Comparison of ENCODE assay signal across 15 mouse cellular contexts in the genomic region with DNA sequence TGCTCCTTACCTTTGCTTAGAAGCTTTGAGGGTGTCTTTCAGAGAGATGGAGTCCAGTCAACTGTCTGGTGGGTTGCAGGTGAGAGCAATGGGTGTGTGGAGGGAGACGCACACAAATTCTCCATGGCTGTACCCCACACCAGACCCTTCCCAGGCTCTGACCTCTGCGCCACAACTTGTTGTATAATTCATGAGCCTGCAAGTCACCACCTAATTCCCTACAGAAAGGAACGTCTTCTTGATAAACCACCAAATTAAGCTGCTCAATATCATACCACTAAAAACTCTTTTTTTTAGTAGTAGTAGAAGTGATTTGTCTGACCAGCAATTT.
A peak's percentile ranks its signal among the peaks of the same experiment; 100 is the strongest.
DNase-seq lines count a peak whose midpoint lies in the region; ATAC-seq lines count a peak whose summit lies in the region.
"Had no signal": no experiment of that assay in that cellular context is flagged by ENCODE, and none has a peak within 500 bp of the region (broad histone marks: within the 10 kb centered on the region; RNA-seq: fewer than 3 reads in every experiment).

No protein-coding gene starts in this region.

- no peak overlapping the region for H3K4me3 ChIP-seq in embryonic facial prominence, embryonic 13.5 days
- H3K4me3 ChIP-seq in forebrain, embryonic 15.5 days: no peak overlapping the region
- no peak overlapping the region for H3K4me3 ChIP-seq in hindbrain, embryonic 16.5 days (ENCODE audit: low read length)
- H3K4me3 ChIP-seq in neural tube, embryonic 13.5 days: no peak overlapping the region
- H3K4me3 ChIP-seq: limb, embryonic 13.5 days had no signal

- H3K36me3 ChIP-seq in embryonic facial prominence, embryonic 13.5 days: no peaks in the 10 kb centered on the region
- no peaks in the 10 kb centered on the region for H3K36me3 ChIP-seq in forebrain, embryonic 15.5 days
- no peaks in the 10 kb centered on the region for H3K36me3 ChIP-seq in hindbrain, embryonic 16.5 days (ENCODE audit: control insufficient read depth, insufficient read depth, low read length)
- no peaks in the 10 kb centered on the region for H3K36me3 ChIP-seq in neural tube, embryonic 13.5 days
- H3K36me3 ChIP-seq: G1E; limb, embryonic 13.5 days had no signal

- H3K9ac ChIP-seq in embryonic facial prominence, embryonic 13.5 days: no peak overlapping the region
- no peak overlapping the region for H3K9ac ChIP-seq in forebrain, embryonic 15.5 days (replicated peaks)
- H3K9ac ChIP-seq in hindbrain, embryonic 16.5 days (ENCODE audit: low read depth, low read length): no peak overlapping the region
- no peak overlapping the region for H3K9ac ChIP-seq in neural tube, embryonic 13.5 days
- H3K9ac ChIP-seq: limb, embryonic 13.5 days had no signal

- ATAC-seq in embryonic facial prominence, embryonic 13.5 days (ENCODE audit: insufficient number of reproducible peaks, insufficient read depth, low FRiP score, low TSS enrichment, low read depth): no peak
- peak; percentile 39 for ATAC-seq in forebrain, embryonic 15.5 days (replicated peaks)
- no peak for ATAC-seq in hindbrain, embryonic 16.5 days
- 0 out of 2 replicates have a peak, but pooled peaks have one; percentile 12 for ATAC-seq in neural tube, embryonic 13.5 days (ENCODE audit: low read depth)
- ATAC-seq: intestine, postnatal 0 days had no signal

- no peak for DNase-seq in gastrocnemius, postnatal 10 days
- no peak for DNase-seq in cerebellum, adult 11 months
- DNase-seq in right cerebral cortex, postnatal 4 days: no peak
- DNase-seq: cerebellum, adult 2 months; lung, postnatal 4 days; right cerebral cortex, postnatal 25 days; thymus, adult 18-20 months had no signal

- H3K27me3 ChIP-seq in embryonic facial prominence, embryonic 13.5 days: no peaks in the 10 kb centered on the region; the same call in 1 of the 2 replicates
- H3K27me3 ChIP-seq in forebrain, embryonic 15.5 days: no peaks in the 10 kb centered on the region
- no peaks in the 10 kb centered on the region for H3K27me3 ChIP-seq in hindbrain, embryonic 16.5 days (replicated peaks; ENCODE audit: control insufficient read depth, insufficient read depth, low read length)
- H3K27me3 ChIP-seq in neural tube, embryonic 13.5 days: no peaks in the 10 kb centered on the region
- H3K27me3 ChIP-seq: limb, embryonic 13.5 days had no signal

- H3K9me3 ChIP-seq in embryonic facial prominence, embryonic 13.5 days: no peaks in the 10 kb centered on the region
- H3K9me3 ChIP-seq in forebrain, embryonic 15.5 days: no peaks in the 10 kb centered on the region
- no peaks in the 10 kb centered on the region for H3K9me3 ChIP-seq in hindbrain, embryonic 16.5 days (ENCODE audit: control insufficient read depth, low read length)
- H3K9me3 ChIP-seq in neural tube, embryonic 13.5 days: no peaks in the 10 kb centered on the region
- H3K9me3 ChIP-seq: limb, embryonic 13.5 days had no signal

- peaks cover 10% of the 10 kb centered on the region for H3K4me1 ChIP-seq in embryonic facial prominence, embryonic 13.5 days
- H3K4me1 ChIP-seq in forebrain, embryonic 15.5 days: peaks cover 52% of the 10 kb centered on the region
- H3K4me1 ChIP-seq in hindbrain, embryonic 16.5 days (ENCODE audit: control insufficient read depth, insufficient read depth, low read depth, low read length): peaks cover 13% of the 10 kb centered on the region
- H3K4me1 ChIP-seq in neural tube, embryonic 13.5 days (replicated peaks): peaks cover 54% of the 10 kb centered on the region

- no peak overlapping the region for H3K27ac ChIP-seq in embryonic facial prominence, embryonic 13.5 days
- H3K27ac ChIP-seq in forebrain, embryonic 15.5 days (replicated peaks): peak overlapping the region; percentile 91
- H3K27ac ChIP-seq in hindbrain, embryonic 16.5 days (ENCODE audit: low read depth, low read length): peak overlapping the region; percentile 5
- peak overlapping the region; percentile 83 for H3K27ac ChIP-seq in neural tube, embryonic 13.5 days (replicated peaks)
- H3K27ac ChIP-seq: kidney, postnatal 0 days; limb, embryonic 13.5 days had no signal

- WGBS in embryonic facial prominence, embryonic 13.5 days: 60% methylated on average over 3 of the region's 3 CpGs
- 19% methylated on average over 3 of the region's 3 CpGs for WGBS in forebrain, embryonic 15.5 days
- 27% methylated on average over 3 of the region's 3 CpGs for WGBS in hindbrain, embryonic 16.5 days
- WGBS in neural tube, embryonic 13.5 days: 15% methylated on average over 3 of the region's 3 CpGs

- H3K4me2 ChIP-seq in embryonic facial prominence, embryonic 13.5 days: 0 out of 2 replicates have a peak overlapping the region, but pooled peaks have one; percentile 27
- H3K4me2 ChIP-seq in forebrain, embryonic 15.5 days (replicated peaks): peak overlapping the region; percentile 25
- no peak overlapping the region; the same call in 1 of the 2 replicates for H3K4me2 ChIP-seq in hindbrain, embryonic 16.5 days (ENCODE audit: low read length)
- peak overlapping the region; percentile 23 for H3K4me2 ChIP-seq in neural tube, embryonic 13.5 days

Comparison
In these comparisons a context has a peak if more than half of its experiments do, and no peak if none do; other contexts are left out.
1. ATAC-seq: peak in forebrain, embryonic 15.5 days (single experiment) and neural tube, embryonic 13.5 days (single experiment); none in embryonic facial prominence, embryonic 13.5 days (single experiment) and hindbrain, embryonic 16.5 days (single experiment).